Mouse (Mus musculus) fat pad, adult 2 months (tissue): Measurements from ENCODE around the gene Foxj2.

Experiments
- DNase-seq: peaks from one replicate; pipeline ENCODE4 v3.0.0-alpha.2; 2011; ENCODE audit warnings: low read depth, low spot score; ENCODE audit errors: extremely low read depth

Foxj2 gene

DNA sequence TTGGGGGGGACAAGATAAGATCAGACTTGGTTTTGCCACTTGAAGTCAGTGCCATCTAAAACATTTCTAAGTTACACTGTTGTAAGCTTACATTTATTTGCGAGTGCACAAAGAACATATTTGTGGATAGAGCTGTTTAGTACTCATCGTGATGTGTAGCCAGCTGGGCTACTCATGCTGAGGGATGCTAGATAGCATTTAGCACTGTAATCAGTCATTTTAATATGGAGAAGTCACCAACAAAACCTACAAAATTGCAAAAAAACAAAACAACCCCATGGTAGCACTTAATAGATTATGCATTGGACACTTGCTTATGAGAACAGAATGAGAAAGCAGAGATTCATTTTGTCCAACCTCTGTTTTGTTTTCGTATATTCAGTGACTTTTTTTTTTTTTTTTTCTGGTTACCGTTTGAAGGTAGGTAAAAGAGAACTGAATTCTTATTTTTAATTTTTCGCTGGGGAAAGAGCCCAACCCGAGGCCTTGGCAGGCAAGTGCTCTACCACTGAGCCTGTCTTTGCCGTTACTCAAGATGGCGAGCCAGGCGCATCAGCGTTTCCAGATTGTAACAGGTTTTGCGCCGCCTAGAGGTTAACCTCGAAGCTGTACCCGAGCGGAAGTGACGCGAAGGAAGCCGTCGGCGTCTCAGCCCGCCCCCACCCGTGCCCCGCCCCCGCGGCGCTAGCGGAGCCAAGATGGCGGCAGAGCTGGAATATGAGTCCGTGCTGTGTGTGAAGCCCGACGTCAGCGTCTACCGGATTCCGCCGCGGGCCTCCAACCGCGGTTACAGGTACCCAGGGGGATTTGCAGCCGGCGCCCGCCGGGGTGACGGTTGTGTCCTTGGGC is 54.4 kb downstream of the Foxj2 start, which contains the start of gene Necap1:
TSS of gene Necap1 (plus strand) at position 604 of the 849 bp plus-strand sequence.
- DNase-seq, result peak; percentile 23

DNA sequence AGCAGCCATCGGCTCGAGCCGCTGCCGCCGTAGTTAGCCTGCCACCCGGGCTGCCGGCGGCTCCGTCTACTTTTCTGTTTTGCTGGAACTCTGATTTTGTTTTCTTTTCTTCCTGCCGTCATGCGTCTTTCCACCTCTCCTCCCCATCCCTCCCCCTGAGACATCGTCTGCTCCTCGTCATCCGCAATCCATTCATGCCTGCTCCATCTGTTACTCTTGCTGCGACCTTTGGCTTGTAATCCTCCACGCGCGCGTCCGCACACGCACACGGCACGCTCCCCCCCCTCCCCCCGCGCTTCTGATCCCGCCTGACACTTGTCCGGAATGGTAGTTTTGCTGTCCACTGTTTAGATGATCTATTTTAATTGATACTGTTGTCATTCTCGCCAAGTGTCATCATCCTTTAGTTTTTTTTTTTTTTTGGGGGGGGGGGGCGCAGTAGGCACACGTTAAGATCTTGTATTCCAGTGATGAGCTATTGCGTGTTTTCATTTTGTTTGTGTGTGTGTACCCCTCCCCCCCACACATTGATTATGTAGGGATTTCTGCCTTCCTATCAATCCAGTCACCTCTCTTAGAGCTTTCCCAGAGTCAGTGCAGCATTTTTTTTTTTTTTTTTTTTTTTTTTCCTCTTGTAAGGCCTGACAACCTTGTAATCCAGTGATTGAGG is 55.1 kb downstream of the Foxj2 start:
- DNase-seq, result no peak

DNA sequence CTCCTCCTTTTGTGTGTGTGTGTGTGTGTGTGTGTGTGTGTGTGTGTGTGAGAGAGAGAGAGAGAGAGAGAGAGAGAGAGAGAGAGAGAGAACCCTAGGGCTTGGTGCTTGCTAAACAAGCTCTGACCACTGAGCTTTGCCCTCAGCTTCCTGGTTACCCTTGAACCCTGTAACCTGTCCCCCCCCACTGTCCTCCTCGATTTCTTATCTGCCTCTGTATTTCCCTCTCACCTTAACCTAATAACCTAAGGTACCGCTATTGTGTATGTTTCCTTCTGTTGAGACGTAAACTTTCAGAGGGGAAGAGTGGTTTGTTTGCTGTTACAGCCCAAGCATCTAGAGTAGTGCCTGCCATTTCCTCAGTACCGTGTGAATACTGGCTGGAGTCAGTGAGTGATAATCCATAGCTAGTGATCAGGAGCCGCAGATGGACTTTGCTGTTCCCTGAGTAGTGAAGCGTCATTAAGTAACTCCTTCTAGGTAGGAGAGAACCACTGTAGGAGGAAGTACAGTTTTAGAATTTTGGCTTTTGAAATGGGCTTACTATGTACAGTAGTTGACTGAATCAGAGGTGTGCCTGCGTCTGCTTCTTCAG is 59.5 kb downstream of the Foxj2 start:
- DNase-seq, result no peak

DNA sequence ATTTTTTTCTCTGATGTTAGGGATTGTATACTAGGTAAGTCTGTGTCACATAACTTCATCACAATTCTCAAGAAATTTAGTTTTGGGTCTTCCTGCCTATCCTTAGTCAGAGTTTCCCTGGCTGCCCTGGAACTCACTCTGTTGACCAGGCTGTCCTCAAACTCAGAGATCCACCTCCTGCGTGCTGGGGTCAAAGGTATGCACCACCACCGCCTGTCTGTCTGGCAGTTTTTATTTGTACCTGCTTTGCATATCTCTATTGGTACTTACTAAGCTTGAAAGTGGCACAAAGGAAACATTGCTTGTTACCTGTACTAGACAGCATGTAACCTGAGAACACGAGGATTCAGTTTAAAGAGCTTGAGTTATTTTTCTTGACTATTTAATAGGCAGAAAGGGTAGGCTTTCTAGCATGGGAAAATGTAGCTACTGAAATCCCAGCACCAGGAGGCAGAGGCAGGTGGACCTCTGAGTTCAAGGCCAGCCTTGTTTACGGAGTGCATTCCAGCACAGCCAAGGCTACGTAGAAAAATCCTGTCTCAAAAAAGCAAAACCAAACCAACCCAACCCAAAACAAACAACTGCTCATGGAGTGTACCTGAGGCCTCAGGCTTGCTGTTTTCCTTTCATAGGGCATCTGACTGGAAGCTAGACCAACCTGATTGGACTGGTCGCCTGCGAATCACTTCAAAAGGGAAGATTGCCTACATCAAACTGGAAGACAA is 60.2 kb downstream of the Foxj2 start:
- DNase-seq, result no peak

DNA sequence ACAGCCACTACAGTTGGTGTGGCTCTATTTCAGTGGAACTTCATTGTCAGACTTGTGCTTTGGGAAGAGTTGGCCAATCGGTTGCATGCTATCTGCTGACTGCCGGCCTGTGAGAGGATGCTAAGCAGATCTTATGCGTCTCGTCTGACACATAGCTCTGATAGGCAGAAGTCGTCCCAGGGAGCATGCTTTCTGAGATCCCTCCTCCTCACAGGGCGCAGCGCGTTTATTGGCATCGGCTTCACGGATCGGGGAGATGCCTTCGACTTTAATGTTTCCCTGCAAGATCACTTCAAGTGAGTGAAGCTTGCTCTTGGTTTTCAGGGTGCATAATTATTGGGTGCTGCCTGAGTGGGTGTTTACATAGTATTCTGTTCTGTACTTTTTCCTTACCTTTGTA is 61.6 kb downstream of the Foxj2 start:
- DNase-seq, result no peak

DNA sequence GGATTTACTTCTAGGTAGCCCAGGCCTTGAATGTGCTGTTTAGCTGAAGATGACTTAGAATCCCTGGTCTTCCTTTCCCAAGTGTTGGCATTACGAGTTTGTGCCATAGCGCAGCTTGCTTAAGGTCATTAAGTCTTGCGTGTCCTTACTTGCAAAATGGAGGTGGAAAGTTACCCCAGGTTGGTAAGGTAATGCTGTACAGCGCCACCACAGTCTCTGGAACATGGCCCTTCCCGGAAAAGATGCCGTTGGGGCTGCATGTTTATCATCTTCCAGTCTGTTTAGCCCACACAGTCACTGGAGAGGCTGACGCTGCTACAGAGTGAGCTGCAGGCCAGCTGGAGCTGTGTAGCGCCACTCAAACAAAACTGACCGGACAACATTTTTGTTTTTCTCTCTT is 63.9 kb downstream of the Foxj2 start:
- DNase-seq, result peak; percentile 52

DNA sequence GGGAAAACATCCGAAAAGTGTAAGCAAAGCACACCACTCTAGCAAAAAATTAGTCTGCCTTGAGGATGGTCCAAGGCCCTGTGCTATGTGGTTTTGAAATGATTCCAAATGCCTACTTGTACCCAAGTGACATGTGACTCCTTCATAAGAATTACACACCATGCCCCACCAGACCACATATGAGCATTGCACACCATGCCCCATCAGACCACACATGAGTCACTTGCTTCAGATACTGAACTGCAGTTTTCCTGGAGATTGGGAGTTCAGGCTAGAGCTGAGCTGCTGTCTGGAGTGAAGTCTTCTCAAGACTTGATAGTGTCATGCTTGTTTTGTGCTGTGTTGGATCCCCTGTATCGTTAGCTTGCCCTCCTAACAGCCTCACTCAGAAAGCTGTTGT is 69.9 kb downstream of the Foxj2 start:
- DNase-seq, result no peak

DNA sequence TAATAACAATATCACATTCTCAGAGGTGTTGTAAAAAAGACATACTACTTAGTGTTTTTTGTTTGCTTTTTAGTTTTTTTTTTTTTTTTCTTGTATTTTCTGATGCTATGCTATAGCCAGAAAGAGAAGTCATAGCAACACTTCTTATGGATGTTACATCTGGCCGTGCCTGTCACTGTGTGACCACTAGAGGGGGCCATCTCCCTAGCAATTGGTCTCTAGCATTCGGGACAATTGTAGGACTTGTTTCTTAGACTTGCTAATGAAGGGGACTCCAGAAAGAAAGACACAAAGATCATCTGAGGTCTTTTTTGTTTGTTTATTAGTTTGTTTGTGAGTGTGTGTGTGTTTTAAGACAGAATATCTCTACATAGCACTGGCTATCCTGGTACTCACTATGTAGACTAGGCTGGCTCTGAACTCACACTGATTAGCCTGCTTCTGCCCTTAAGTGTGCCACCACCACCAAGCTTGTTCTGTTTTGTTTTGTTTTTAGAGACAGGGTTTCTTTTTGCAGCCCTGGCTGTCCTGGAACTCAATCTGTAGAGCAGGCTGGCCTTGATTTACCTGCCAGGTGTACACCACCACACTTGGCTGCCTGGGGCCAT is 72.8 kb downstream of the Foxj2 start:
- DNase-seq, result no peak
